Mouse (Mus musculus): ENCODE results near the gene Palm3. TPM values are rescaled to one million over a fixed set of nuclear protein-coding genes. Genes with fewer than 3 reads are reported as not detected.

Palm3 gene
- total and polyA plus RNA-seq, 3 experiments, result 0.13 to 0.77 (median 0.16) TPM

GRCm38 (mm10) chr8:84066291-84066930, 45.1 kb downstream of the Palm3 start, which contains the start of gene Rfx1:
TSS of gene Rfx1 (plus strand) at chr8:84066834.
- no peaks in the 10 kb centered on the region for H3K9me3 ChIP-seq (replicated peaks; ENCODE audit: low read length)
- H3K4me2 ChIP-seq (ENCODE audit: insufficient read depth, low read depth, poor library complexity, severe bottlenecking), result peak within 1 kb of the TSS; percentile 81
- peak within 1 kb of the TSS; percentile 73 for H3K27ac ChIP-seq (ENCODE audit: insufficient read depth, low read depth)
- peaks cover 25 to 62% of the 10 kb centered on the region in 2 experiments for H3K4me1 ChIP-seq (ENCODE audit: control insufficient read depth in 1 of 2, insufficient read depth in 2 of 2)
- H3K27me3 ChIP-seq (replicated peaks), result no peaks in the 10 kb centered on the region
- TF ChIP-seq ELF1 (IDR thresholded peaks at IDR 0.05; ENCODE audit: low read depth, low read length) (peak; percentile 92), BHLHE40 (IDR thresholded peaks at IDR 0.05; ENCODE audit: low read depth, low read length) (no peak), RAD21 (IDR thresholded peaks at IDR 0.05; ENCODE audit: low read depth, low read length) (no peak), GABPA (IDR thresholded peaks at IDR 0.05; ENCODE audit: insufficient replicate concordance, low read depth, low read length) (peak; percentile 55; the same call in 1 of the 2 replicates), MXI1 (IDR thresholded peaks at IDR 0.05; ENCODE audit: low read depth, low read length) (peak; percentile 98), CHD1 (IDR thresholded peaks at IDR 0.05; ENCODE audit: low read depth, low read length) (no peak), ZC3H11A (IDR thresholded peaks at IDR 0.05; ENCODE audit: low read depth, low read length) (no peak), USF2 (conservative IDR thresholded peaks at IDR 0.05; ENCODE audit: low read depth, low read length) (no peak), ETS1 (conservative IDR thresholded peaks at IDR 0.05; ENCODE audit: low read depth, low read length) (no peak; the same call in 1 of the 2 replicates), KAT2A (IDR thresholded peaks at IDR 0.05; ENCODE audit: insufficient replicate concordance, low read length) (peak; percentile 93; the same call in 1 of the 2 replicates), PAX5 (IDR thresholded peaks at IDR 0.05; ENCODE audit: low read length) (no peak), NRF1 (IDR thresholded peaks at IDR 0.05; ENCODE audit: low read depth, low read length) (peak; percentile 51; the same call in 1 of the 2 replicates), MAX (IDR thresholded peaks at IDR 0.05; ENCODE audit: low read length) (peak; percentile 72), MYC (IDR thresholded peaks at IDR 0.05; ENCODE audit: low read depth, low read length) (no peak; the same call in 1 of the 2 replicates), MAZ (IDR thresholded peaks at IDR 0.05; ENCODE audit: low read depth, low read length) (no peak), UBTF (IDR thresholded peaks at IDR 0.05; ENCODE audit: low read depth, low read length) (no peak), RCOR1 (conservative IDR thresholded peaks at IDR 0.05; ENCODE audit: low read depth, low read length) (no peak), USF1 (IDR thresholded peaks at IDR 0.05; ENCODE audit: low read depth, low read length) (no peak), SIN3A (IDR thresholded peaks at IDR 0.05; ENCODE audit: low read length) (no peak; the same call in 1 of the 2 replicates), CHD2 (IDR thresholded peaks at IDR 0.05; ENCODE audit: low read length) (peak; percentile 99), CTCF (conservative IDR thresholded peaks at IDR 0.05 in 1 of 2, IDR thresholded peaks at IDR 0.05 in 1 of 2; ENCODE audit: low read depth in 2 of 2, low read length in 2 of 2) (no peak), ZKSCAN1 (IDR thresholded peaks at IDR 0.05; ENCODE audit: borderline replicate concordance, low read depth, low read length) (no peak), MEF2A (IDR thresholded peaks at IDR 0.05; ENCODE audit: borderline replicate concordance, low read depth, low read length) (peak; percentile 63; the same call in 1 of the 2 replicates), POLR2A (IDR thresholded peaks at IDR 0.05; ENCODE audit: low read depth, low read length) (peak; percentile 70), JUN (IDR thresholded peaks at IDR 0.05; ENCODE audit: insufficient read depth, low read depth, low read length) (0 out of 2 replicates have a peak, but pooled peaks have one; percentile 14), ZMIZ1 (IDR thresholded peaks at IDR 0.05; ENCODE audit: low read depth, low read length) (no peak; the same call in 1 of the 2 replicates), TCF12 (IDR thresholded peaks at IDR 0.05; ENCODE audit: low read depth, low read length) (peak; percentile 74; the same call in 1 of the 2 replicates), E2F4 (IDR thresholded peaks at IDR 0.05; ENCODE audit: insufficient replicate concordance, low read depth, low read length) (peak; percentile 95), POLR2AphosphoS2 (IDR thresholded peaks at IDR 0.05; ENCODE audit: low read depth, low read length) (peak; percentile 67; the same call in 1 of the 2 replicates), TBP (conservative IDR thresholded peaks at IDR 0.05; ENCODE audit: low read depth, low read length) (peak; percentile 59; the same call in 1 of the 2 replicates), JUND (conservative IDR thresholded peaks at IDR 0.05; ENCODE audit: low read depth, low read length) (peak; percentile 47; the same call in 1 of the 2 replicates), ZNF384 (IDR thresholded peaks at IDR 0.05; ENCODE audit: low read depth, low read length) (no peak), NELFE (IDR thresholded peaks at IDR 0.05; ENCODE audit: low read depth, low read length) (peak; percentile 69), HCFC1 (IDR thresholded peaks at IDR 0.05; ENCODE audit: low read depth, low read length) (peak; percentile 99), MAFK (IDR thresholded peaks at IDR 0.05; ENCODE audit: insufficient replicate concordance, low read length) (no peak), SMC3 (IDR thresholded peaks at IDR 0.05; ENCODE audit: low read depth, low read length) (no peak), IRF4 (IDR thresholded peaks at IDR 0.05; ENCODE audit: low read depth, low read length) (0 out of 2 replicates have a peak, but pooled peaks have one; percentile 27), EP300 (IDR thresholded peaks at IDR 0.05; ENCODE audit: low read length) (no peak)
- H3K4me3 ChIP-seq (replicated peaks in 1 of 3; ENCODE audit: low read depth in 2 of 3, low read length in 2 of 3, poor library complexity in 1 of 3), result peak within 1 kb of the TSS; percentile 68 to 81 (median 70)
- peak within 1 kb of the TSS; percentile 93 for H3K9ac ChIP-seq (ENCODE audit: insufficient read depth, low read depth)
- peaks cover 0 to 10% of the 10 kb centered on the region in 2 experiments for H3K36me3 ChIP-seq (replicated peaks in 1 of 2; ENCODE audit: control insufficient read depth in 1 of 2, insufficient read depth in 1 of 2, low read length in 1 of 2)
- DNase-seq (ENCODE audit: extremely low read depth), result peak; percentile 99
- peaks cover 14% of the 10 kb centered on the region; the same call in 1 of the 2 replicates for H3K79me2 ChIP-seq (replicated peaks; ENCODE audit: control insufficient read depth, extremely low read depth, insufficient read depth, poor library complexity, severe bottlenecking)
- dilution Hi-C loops (cut with MboI; ENCODE audit: extremely low pct_ligation_motif_present, extremely low pct_unique_long_range_greater_than_20kb, low sequenced_read_pairs) (no loop called here), in situ Hi-C loops (cut with MboI; ENCODE audit: low pct_ligation_motif_present, low pct_unique_long_range_greater_than_20kb, low sequenced_read_pairs) (no loop called here)
